Mouse (Mus musculus): ENCODE results near the gene Map4k4. TPM values are rescaled to one million over a fixed set of nuclear protein-coding genes. Genes with fewer than 3 reads are reported as not detected.

Map4k4 gene
- total RNA-seq, 1 experiment from 2014 or later = 121 TPM

DNA sequence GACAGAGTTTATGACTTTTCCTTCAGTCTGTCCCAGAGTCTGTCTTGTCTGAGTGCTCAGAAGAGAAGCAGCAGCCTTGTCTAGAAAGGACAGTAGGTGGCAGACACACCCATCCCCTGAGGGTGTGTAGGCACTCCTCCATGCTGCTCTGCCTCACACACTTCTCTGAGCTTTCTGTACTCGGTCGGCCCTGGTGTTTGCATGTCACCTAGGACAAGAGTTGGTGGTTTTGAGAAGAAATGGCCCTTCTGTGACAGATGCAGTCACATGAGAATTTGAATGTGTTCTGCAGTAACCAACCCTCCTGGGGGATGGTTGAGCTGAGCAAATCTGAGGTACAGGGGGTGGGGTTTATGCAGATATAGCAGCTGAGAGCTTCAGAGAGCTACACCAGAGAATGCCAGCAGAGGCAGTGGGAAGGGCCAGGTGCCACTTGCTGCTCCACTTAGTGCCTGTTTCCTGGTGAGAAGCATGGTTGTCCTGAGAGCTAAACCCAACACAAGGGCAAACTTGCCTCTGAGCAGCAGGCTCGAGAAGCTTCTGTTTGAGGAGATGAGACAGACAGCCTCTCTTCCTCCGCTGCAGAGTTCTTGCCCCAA, 101.5 kb downstream of the Map4k4 start:
- no peak for DNase-seq

DNA sequence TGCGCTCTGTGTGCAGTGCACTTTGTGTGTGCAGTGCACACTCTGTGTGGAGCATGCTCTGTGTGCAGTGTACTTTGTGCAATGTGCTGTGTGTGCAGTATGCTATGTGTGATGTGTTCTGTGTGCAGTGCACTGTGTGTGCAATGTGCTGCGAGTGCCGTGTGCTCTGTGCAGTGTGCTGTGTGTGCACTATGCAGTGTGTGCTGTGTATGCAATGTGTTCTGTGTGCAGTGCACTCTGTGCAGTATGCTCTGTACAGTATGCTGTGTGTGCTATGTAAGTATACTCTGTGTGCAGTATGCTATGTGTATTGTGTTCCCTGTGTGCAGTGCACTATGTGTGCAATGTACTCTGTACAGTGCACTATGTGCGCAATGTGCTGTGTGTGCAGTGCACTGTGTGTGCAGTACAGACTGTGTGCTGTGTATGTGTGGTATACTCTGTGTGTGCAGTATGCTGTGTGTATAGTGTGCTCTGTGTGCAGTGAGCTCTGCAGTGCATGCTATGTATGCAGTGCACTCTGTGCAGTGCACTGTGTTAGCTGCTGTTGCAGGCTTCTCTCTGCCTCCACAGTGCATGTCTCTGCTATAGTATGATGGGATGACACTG, 105.4 kb downstream of the Map4k4 start:
- no peak for DNase-seq

DNA sequence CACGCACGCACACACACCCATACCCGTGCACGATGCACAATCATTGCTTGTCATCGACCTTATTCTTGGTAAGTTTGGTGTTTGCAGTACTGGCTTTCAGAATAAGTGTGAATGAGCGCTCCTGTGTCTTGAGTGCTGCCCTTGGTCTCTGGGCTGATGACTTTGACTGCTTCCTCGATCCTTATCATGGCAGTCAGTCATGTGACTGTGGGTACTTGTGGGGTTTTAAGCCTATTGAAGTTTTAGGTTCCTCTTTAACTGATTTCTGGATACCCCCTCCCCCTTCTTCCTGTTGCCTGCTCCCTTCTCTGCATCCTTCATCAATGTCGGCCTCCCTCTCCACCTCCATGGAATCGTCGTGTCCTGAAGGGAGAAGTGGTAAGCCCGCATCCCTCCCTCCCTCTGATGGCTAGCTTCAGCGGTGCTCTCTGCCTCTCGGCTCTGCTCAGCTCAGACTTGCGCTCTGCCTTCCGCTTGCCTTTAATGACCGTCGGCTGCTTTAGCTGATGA, 107.3 kb downstream of the Map4k4 start:
- no peak for DNase-seq

DNA sequence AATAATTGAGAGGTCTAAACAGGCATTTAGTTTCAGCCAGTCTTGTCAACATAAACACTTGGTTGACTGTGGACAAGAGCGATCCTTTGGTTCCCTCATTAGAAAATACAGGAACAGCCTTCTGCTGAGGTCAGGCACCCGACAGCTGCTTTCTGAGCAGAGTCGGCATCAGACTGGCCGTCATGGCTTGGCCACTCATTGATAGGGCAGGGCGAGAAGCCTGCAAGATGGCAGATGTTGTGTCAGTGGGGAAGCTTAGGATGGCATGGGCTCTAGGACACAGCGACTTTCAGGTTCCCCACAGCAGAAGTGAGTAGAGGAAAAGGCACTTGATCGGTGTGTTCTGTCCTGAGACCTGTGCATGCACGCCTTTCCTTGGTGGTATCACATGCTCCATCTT, 112.0 kb downstream of the Map4k4 start:
- no peak for DNase-seq

DNA sequence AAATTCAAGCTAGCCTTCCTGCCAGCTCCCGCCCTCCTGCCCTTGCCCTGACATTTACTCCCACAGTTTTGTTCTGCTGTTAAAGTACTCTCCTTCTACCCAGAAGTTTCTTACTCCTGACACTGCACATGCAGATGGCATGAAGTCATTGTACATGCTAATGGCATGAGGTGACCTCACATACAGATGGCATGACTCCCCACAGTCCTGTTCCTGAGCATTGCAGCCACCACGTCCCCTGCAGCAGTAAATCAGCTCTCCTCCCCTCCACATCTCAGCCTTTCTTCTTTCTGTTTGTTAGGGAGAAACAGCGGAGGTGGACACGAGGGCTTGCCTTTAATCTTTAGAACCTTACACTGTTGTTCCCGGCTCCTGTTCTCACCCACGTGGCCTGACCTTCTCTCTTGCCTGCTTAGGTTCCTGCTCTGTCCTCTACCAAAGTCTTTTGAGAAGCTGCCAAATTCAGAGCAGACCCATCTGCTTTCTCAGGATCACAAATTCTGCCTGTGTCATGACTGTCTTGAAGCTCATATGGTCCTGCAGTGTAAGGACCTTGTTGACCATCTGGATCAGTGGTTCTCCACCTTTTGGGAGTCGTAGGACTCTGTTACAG, 114.5 kb downstream of the Map4k4 start:
- no peak for DNase-seq

DNA sequence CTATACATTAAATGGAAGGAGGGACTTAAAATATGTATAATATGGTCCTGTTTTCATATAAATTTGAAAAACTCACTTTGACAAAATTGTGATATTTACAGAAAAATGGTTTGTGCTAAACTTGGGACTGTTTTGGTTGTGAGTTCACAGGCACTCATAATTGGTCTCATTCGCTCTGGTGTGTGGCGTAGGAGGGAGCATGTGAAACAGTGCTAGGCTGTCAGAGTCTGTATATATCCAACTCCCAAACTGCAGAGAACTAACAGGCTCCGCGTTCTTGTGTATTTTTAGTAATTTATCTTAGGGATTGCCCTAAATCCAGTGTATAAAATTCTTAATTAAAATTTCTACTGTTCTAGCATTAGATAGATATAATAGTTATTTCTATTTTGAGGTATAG, 120.9 kb downstream of the Map4k4 start:
- no peak for DNase-seq

DNA sequence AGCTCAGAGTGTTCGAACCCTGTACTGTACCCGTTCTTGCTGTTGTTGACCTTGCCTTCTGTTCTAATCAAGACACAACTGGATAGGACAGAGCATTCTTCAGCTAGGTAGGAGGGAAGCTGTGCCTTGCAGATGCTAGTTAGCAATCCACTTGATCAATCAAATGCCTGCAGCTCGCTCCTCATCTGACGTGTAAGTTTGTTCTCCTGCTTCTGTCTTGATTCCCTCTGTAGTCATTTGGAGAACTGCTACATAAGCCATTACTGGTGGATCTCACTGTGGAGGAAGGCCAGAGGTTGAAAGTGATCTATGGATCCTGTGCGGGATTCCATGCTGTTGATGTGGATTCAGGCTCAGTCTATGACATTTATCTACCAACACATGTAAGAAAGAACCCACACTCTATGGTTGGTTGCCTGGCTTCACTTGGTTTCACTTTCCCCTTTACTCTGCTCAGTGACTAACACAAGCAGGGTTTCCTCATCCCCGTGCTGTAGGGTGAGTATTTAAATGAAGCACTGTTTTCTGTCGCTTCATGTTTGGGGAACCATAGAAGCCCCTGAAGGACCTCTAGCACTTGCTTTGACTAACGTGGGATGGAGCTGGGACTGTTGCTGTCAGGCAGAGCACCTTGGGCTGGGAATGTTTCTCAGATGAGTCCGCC, 121.9 kb downstream of the Map4k4 start:
- no peak for DNase-seq

DNA sequence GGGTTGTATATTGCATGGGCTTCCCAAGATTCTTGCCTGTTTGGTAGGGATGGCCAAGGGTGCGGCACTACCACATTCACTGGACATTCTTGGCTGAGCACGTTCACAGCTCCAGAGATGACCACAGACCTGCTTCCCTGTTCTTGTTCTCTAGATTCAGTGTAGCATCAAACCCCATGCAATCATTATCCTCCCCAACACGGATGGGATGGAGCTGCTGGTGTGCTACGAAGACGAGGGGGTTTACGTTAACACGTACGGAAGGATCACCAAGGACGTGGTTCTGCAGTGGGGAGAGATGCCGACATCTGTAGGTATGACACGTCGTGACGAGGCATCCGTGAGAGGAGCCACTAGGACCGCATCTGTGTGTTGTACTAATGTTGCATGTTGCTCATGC, 122.5 kb downstream of the Map4k4 start:
- no peak for DNase-seq

DNA sequence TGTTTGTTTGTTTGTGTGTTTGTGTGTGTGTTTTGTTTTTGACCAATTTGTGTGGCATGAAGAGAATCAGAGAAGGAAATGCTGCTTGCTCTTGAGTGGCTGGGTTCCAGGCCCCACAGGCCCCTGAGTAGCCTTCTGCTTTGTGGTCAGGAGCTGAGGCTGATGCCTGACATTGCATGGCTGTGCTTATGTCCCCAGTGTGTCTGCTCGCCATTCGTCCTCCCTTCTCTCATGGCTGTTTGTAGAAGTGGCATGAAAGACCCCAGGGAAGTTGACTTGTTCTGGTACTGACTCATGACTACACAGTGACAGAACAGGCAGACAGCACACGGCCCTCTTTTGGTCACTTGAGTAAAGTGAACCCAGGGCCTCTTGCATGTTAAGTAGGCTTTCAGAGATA, 123.0 kb downstream of the Map4k4 start:
- DNase-seq = no peak

DNA sequence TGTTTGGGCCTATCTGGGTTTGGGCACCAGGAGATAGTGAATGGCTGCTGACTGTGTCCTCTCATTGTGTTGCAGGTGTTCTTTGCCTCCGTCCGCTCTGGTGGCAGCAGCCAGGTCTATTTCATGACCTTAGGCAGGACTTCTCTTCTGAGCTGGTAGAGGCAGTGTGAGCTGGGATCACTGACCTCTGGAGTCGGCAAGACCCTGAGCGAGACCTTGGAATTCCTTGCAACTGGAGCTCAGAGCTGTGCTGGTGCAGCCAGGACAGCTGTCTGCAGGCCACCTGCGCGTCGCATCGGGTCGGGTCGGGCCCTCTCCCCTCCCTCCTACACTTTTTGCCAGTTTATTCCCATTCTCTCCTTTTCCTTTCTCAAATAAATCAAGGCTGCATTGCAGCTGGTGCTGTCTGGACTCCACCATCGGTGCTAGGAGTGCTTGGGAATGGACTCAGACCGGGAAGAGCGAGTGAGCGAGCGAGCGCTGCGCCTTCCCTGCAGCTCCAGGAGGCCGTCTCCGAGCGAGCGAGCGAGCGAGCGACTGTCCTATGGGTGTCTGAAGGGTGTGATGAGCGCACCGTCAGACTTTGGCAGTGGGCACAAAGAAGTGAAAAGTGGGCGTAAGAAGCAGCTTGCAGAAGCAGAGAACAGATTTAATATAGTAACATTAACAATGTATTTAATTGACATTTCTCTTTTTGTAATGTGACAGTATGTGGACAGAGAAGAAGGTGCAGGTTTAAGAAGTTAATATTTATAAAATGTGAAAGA, 124.0 kb downstream of the Map4k4 start:
- DNase-seq = no peak

DNA sequence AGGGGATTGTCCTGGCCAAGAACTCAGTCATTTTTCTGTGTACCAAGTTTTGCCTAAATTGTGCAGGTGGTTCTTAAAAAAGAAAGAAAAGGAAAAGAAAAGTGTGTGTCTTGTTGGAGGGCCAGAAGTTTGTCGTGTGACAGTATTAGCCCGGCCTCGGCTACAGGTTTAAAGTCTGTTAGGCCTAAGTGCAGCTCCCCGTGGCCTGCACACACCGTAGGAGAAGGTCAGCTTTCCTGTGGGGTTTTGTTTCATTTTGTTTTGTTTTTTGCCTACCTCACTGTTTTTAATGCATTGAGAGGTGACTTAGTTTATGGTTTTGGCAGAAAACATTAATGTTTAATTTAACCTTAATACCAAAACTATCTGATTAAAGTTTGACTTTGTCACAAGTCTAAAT, 124.7 kb downstream of the Map4k4 start:
- no peak for DNase-seq

DNA sequence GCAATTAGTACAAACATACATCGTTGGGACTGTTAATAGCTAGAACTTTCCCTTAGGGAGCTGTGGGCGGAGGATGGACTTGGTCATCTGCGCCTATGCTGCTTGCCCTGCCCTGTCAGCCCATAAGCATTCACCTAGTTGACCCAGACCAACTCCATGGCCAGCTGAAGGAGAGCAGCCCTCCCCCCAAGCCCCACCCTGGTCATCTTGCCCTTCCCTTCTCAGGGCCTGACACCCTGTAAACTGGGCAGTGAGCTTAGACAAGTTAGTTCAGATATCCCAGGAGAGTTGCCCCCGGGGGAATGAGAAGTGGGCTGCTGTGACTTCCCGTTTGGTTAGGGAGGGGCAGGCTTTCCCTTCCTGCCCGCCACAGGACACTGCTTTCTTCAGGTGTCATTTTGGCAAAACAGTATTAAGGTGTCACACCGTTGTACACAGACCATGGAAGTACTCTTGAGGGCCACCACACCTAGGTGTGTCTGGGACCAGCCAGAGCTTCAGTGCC, 126.5 kb downstream of the Map4k4 start:
- DNase-seq = no peak

DNA sequence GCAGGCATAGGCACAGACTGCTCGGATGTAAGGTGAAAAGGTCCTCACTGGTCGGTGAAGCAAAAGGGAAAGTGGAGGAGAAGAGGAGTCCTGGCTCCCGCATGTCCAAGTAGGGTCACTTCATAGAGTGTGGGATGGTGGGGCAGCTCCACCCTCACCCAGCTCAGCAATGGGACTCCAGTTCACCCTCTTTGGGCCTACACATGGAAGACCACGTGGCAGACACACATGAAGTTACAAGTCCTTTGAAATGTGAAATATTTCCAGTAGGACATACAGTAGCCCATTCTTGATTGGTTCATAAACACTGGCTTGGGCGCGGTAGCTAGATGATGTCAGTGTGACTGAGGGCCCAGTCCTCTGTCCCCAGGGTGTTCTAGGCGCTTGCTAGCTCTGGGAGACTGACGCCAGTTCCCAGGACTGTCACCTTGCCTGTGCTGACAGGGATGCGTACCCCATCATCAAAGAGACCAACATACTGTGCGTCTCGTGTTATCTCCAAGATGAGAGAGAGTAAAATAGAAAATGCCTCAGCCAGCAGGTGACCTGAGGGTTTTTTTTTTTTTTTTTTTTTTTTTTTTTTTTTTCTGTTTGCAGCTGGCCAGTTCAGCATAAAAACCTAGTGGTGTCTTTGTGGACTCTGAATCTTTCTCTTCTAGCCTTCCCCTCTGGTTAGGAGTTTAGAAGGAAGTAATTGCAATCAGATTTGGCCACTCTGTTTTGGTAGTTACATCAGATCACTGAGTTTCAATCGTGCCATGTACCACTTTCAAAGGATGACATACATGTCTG, 127.7 kb downstream of the Map4k4 start:
- no peak for DNase-seq

DNA sequence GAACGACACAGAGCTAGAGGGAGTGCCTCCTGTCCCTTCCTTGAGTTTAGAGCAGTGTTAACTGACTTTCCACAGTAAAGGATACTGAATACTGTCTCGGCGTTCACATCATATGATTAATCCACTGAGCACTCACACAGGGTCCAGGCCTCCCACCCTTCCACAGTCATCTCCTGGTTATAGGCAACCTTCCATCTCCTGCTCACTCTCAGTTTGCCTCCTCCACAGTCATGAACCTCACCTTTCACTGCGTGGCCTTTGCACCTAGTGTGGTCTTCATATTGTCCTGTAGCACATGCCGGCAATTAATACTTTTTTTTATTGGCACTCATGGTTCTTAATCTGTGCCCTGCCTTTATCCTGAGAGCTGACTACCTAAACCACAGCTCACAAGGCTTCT, 128.9 kb downstream of the Map4k4 start:
- no peak for DNase-seq

DNA sequence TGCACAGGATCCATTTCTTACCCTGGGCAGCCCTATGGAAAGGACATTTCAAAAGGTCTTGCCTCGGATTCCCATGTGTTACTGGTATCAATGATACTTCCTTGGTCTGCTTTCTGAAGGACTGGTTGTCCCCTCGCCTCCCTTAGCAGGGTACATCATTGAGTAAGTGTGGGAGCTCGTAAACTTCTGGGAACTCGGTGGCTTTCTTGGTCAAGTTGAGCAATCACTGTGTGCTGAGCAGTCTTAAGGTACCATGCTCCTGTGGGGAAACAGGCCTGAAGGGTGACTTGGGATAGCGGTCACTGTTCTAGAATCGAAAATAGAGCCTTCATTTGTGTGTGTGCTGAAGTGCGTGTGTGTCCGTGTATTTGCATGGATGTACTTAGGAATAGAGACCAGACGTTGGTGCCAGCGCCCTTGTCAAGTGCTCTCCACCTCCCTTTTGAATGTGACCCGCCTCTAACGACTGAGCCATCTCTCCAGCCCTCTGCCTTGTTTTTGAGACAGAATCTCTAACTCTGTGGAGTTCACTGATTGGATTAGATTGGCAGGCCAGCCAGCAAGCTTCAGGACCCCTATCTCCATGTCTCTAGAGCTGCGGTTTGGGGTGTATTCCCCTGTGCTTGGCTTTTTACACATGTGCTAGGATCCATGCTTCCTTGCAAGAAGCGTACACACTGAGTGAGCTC, 129.7 kb downstream of the Map4k4 start:
- no peak for DNase-seq

DNA sequence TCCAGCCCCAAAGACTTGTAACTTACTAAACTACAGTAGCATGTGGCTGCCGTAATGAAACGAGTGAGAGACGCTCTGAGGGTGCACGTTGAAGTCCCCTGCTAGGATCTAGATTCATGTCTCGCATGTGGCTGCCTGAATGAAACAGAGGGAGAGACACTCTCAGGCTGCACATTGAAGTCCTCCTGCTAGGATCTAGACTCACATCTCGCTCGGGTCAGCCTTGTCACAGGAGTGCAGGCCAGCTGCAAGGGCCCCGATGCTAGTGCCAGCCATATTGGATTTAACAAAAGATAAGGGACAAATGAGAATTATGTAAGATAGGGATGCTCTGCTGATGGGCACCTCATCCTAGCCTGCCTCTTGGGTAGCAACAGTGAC, 130.3 kb downstream of the Map4k4 start:
- DNase-seq = no peak

DNA sequence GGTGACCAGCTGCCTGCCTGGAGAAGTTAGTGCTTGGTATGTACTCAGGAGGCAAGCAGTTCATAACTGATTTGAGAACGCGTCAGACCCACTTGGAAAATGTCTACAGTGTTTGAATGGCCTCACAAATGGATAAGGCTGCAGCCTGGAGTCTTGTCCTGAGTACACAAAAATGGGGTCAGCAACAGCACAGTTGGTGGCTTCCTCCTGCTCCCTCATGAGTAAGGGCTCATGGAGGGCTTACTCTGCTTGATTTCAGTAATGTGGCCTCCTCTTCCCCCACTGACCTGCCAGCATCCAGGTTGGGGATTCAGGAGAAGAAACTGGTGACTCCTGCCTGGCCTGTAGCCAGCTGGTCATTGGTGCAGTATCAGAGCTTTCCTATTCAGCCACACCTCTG, 130.9 kb downstream of the Map4k4 start:
- no peak for DNase-seq

DNA sequence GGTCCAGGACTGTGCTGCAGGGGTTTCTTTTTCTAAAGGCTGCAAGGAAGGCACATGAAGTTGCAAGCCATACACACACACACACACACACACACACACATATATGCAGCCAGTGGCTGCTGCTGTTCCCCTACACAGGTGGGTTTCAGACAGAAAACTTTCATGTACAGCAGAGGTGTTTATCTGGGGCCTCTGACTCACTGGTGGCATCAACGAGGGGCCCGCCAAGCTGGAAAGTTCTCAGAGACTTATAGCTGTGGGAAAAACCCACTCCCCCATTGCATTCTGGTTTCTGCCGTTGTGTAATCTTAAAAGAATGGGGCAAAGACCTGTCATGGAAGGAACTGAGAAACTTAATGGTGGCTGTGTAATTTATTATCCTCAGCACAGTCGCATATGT, 132.6 kb downstream of the Map4k4 start:
- no peak for DNase-seq

DNA sequence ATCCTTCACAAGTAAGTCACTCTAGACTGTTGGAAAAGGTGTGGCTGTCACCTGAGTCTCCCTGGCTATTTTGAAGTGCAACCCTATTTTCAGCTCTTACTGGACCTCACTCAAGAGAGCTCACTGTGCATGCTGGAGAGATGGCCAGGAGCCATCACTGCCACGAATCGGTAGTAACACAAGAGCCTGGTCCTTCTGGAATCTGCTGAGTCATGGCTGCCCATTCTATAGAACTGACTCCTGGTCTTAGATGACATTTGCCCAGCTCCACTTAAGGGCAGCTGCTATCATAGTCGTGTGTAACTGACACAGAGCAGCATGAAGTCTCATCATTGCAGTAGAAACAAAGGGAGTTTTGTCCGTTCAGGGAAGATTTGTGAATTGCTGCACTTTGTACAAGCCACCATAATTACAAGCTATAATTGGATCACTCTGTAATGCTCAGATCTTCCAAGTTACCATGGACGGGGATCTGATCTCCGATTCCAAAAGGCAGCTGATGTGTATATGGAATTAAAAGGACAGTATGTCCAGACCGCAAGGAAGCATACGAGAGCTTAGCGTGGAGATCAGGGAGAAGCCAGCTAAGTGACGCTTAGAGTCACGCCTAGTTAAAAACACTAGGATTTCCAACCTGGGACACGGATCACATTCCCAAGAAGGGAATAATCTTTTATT, 133.2 kb downstream of the Map4k4 start:
- no peak for DNase-seq

DNA sequence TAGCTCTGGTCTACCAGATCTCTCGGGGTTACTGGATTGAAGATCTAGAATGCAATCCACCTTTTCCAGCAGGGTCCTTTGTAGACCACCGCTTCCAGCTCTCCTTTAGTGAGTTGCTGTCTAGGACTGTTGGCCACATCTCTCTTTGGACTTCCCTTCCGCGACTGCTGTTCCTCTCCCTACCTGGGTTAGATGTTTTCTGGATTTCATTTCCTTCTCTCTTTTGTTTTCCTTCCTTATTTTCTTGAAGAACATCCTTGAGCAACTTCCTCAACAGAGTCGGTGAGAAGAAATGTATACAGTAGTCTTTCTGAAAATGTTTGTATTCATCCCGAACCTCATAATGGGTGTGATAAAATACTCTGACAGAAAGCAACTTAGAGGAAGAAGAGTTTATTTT, 137.1 kb downstream of the Map4k4 start:
- no peak for DNase-seq

Data from adrenal gland, postnatal 25 days (tissue).